Mouse (Mus musculus) embryonic facial prominence, embryonic 14.5 days (tissue): ENCODE results near the gene Cxcr4. TPM values are rescaled to one million over a fixed set of nuclear protein-coding genes. Genes with fewer than 3 reads are reported as not detected.
A peak's percentile ranks its signal among the peaks of the same experiment; 100 is the strongest.

Source experiments
- ATAC-seq: fragments of 200-750 bp; cut with Nextera tagmentation; 2 replicates; pipeline ENCODE4 v1.8.0; 2017; ENCODE audit warnings: low read depth, moderate number of reproducible peaks, moderate TSS enrichment
- DNase-seq: peaks from one replicate; pipeline ENCODE4 v3.0.0-alpha.2; 2015; ENCODE audit warnings: low spot score
- H3K27ac ChIP-seq: fragments of 300-500 bp; sonication (generic); replicated peaks from 2 replicates; pipeline ENCODE4 v1.5.1; 2014; ENCODE audit warnings: low read depth, mild to moderate bottlenecking, low read length, moderate library complexity
- H3K27me3 ChIP-seq: fragments of 300-500 bp; sonication (generic); replicated peaks from 2 replicates; pipeline ENCODE4 v1.6.1; 2014; ENCODE audit warnings: low read length; ENCODE audit not compliant: control insufficient read depth, insufficient read depth
- H3K36me3 ChIP-seq: fragments of 300-500 bp; sonication (generic); 2 replicates; pipeline ENCODE4 v1.6.1; 2014; ENCODE audit warnings: low read length, mixed read lengths; ENCODE audit not compliant: control insufficient read depth, insufficient read depth
- H3K4me1 ChIP-seq: fragments of 300-500 bp; sonication (generic); 2 replicates; pipeline ENCODE4 v1.6.1; 2014; ENCODE audit warnings: antibody characterized with exemption, low read length; ENCODE audit not compliant: control insufficient read depth, insufficient read depth
- H3K4me2 ChIP-seq: fragments of 300-500 bp; sonication (generic); 2 replicates; pipeline ENCODE4 v1.6.1; 2014; ENCODE audit warnings: low read depth, mild to moderate bottlenecking, low read length, moderate library complexity, mixed read lengths
- H3K4me3 ChIP-seq: fragments of 300-500 bp; sonication (generic); 2 replicates; pipeline ENCODE4 v1.5.1; 2014; ENCODE audit warnings: low read depth, mild to moderate bottlenecking, low read length
- H3K9ac ChIP-seq: fragments of 300-500 bp; sonication (generic); 2 replicates; pipeline ENCODE4 v1.6.1; 2014; ENCODE audit warnings: low read depth, mild to moderate bottlenecking, low read length, moderate library complexity, mixed read lengths
- H3K9me3 ChIP-seq: fragments of 300-500 bp; sonication (generic); 2 replicates; pipeline ENCODE4 v1.6.1; 2016; ENCODE audit warnings: low read length; ENCODE audit not compliant: control insufficient read depth
- WGBS: fragments of 180-500 bp; shearing (Covaris S2); extraction: QIAGEN DNeasy Blood & Tissue Kit; methylation state at CpG from one replicate; pipeline ENCODE4 v1.1.7; 2014; 5-methylcytosine and 5-hydroxymethylcytosine counted together
- polyA plus RNA-seq: library from polyadenylated mRNA; unstranded; fragments of >200 nt; fragmentation: Nextera tagmentation; extraction: Ambion mirVana; gene quantifications from 2 replicates; pipeline ENCODE4 v1.2.1, GENCODE M21; 2014

Cxcr4 gene
- polyA plus RNA-seq, 1 experiment from 2014 or later = 7.1 TPM

- Histone ChIP-seq H3K4me1 (no peaks in the 10 kb centered on the region), H3K9me3 (no peaks in the 10 kb centered on the region), H3K9ac (no peak overlapping the region), H3K27me3 (no peaks in the 10 kb centered on the region), H3K4me2 (no peak overlapping the region), H3K27ac (no peak overlapping the region), H3K36me3 (no peaks in the 10 kb centered on the region), H3K4me3 (no peak overlapping the region)
- no peak for DNase-seq
- WGBS = 83% methylated on average over 8 of the region's 8 CpGs
- ATAC-seq = no peak
These were observed 10.7 kb upstream of the Cxcr4 start for GRCm38 (mm10) chr1:128602688-128603385.

- WGBS = 74% methylated on average over 5 of the region's 5 CpGs
- Histone ChIP-seq H3K36me3 (no peaks in the 10 kb centered on the region), H3K4me1 (no peaks in the 10 kb centered on the region), H3K4me2 (no peak overlapping the region), H3K27ac (no peak overlapping the region), H3K9ac (no peak overlapping the region), H3K27me3 (no peaks in the 10 kb centered on the region), H3K4me3 (no peak overlapping the region), H3K9me3 (no peaks in the 10 kb centered on the region)
- ATAC-seq (no peak), DNase-seq (no peak)
These were observed 10.1 kb upstream of the Cxcr4 start for GRCm38 (mm10) chr1:128602018-128602687.

DNA sequence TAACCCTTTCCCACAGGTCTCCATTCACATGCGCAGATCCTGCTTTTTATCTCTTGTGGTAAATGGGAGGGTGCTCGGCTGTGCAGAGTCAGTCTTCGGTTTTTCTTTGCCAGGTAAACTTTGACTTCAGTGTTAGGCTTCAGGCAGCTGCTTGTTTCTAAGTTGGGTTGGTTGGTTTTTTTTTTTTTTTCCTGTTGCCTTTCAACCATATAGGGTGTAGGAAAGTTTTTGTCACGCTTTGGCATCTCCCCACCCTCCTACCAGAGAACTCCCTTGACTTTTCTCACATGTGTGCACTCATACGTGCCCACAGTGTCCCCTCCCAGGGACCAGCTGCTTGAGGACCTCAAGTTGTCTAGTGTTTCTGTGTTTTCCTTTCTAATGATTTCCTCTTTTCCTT is 9.2 kb upstream of the Cxcr4 start:
- H3K4me3 ChIP-seq = no peak overlapping the region
- ATAC-seq (no peak), DNase-seq (no peak)
- WGBS = 63% methylated on average over 5 of the region's 5 CpGs
- H3K27me3 ChIP-seq = no peaks in the 10 kb centered on the region
- no peaks in the 10 kb centered on the region for H3K4me1 ChIP-seq
- no peaks in the 10 kb centered on the region for H3K36me3 ChIP-seq
- no peak overlapping the region for H3K27ac ChIP-seq
- H3K9me3 ChIP-seq = no peaks in the 10 kb centered on the region
- no peak overlapping the region for H3K4me2 ChIP-seq
- H3K9ac ChIP-seq = no peak overlapping the region

DNA sequence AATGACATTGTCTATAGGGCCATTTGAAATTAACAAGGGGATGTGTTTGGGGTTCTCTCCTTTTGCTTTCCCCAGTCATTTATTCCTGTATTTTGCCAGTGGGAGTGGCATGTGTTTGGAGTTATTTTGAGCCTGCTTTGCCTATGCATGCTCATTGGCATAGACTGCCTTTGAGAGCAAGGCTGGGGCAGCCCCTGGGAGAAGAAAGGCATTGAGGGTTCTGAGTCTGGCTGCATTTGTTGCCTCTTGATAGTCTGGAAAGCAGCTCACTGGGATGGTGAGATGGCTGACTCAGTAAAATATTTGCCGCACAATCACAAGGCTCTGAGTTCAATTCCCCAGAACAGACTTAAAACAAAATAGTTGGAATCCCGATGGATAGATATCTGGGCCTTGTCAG is 8.5 kb upstream of the Cxcr4 start:
- no peak overlapping the region for H3K9ac ChIP-seq
- DNase-seq (no peak), ATAC-seq (no peak)
- no peak overlapping the region for H3K27ac ChIP-seq
- no peaks in the 10 kb centered on the region for H3K9me3 ChIP-seq
- 92% methylated on average over 2 of the region's 2 CpGs for WGBS
- H3K36me3 ChIP-seq = no peaks in the 10 kb centered on the region
- H3K27me3 ChIP-seq = peaks cover 3% of the 10 kb centered on the region; the same call in 1 of the 2 replicates
- peaks cover 2% of the 10 kb centered on the region; the same call in 1 of the 2 replicates for H3K4me1 ChIP-seq
- H3K4me2 ChIP-seq = no peak overlapping the region
- no peak overlapping the region for H3K4me3 ChIP-seq

- Histone ChIP-seq H3K9ac (no peak overlapping the region), H3K4me3 (no peak overlapping the region), H3K36me3 (no peaks in the 10 kb centered on the region), H3K9me3 (no peaks in the 10 kb centered on the region), H3K4me2 (no peak overlapping the region), H3K27ac (no peak overlapping the region), H3K27me3 (peaks cover 15% of the 10 kb centered on the region), H3K4me1 (peaks cover 16% of the 10 kb centered on the region)
- no peak for ATAC-seq
- no peak for DNase-seq
- 54% methylated on average over 15 of the region's 15 CpGs for WGBS
These were observed 5.2 kb upstream of the Cxcr4 start for GRCm38 (mm10) chr1:128597209-128597782.

GRCm38 (mm10) chr1:128595528-128595927 is 3.4 kb upstream of the Cxcr4 start:
- Histone ChIP-seq H3K27me3 (peaks cover 30% of the 10 kb centered on the region), H3K9me3 (no peaks in the 10 kb centered on the region), H3K9ac (no peak overlapping the region), H3K27ac (no peak overlapping the region), H3K4me1 (peaks cover 20% of the 10 kb centered on the region), H3K4me2 (no peak overlapping the region), H3K36me3 (no peaks in the 10 kb centered on the region), H3K4me3 (no peak overlapping the region)
- 13% methylated on average over 6 of the region's 6 CpGs for WGBS
- DNase-seq (no peak), ATAC-seq (no peak)

- H3K4me2 ChIP-seq = peak overlapping the region; percentile 8; the same call in 1 of the 2 replicates
- no peak overlapping the region for H3K27ac ChIP-seq
These were observed 3.0 kb upstream of the Cxcr4 start for GRCm38 (mm10) chr1:128595105-128595420.

GRCm38 (mm10) chr1:128594353-128595104 is 2.4 kb upstream of the Cxcr4 start:
- 32% methylated on average over 12 of the region's 12 CpGs for WGBS
- Histone ChIP-seq H3K27me3 (peaks cover 31% of the 10 kb centered on the region), H3K36me3 (no peaks in the 10 kb centered on the region), H3K27ac (no peak overlapping the region), H3K4me1 (peaks cover 21% of the 10 kb centered on the region), H3K9ac (no peak overlapping the region), H3K4me3 (no peak overlapping the region), H3K9me3 (no peaks in the 10 kb centered on the region), H3K4me2 (peak overlapping the region; percentile 8; the same call in 1 of the 2 replicates)
- peak; percentile 37 for DNase-seq
- no peak for ATAC-seq

More at GRCm38 (mm10) chr1:128595105-128595420, 3.0 kb upstream of the Cxcr4 start:
- WGBS = 23% methylated on average over 3 of the region's 3 CpGs
- Histone ChIP-seq H3K4me1 (peaks cover 21% of the 10 kb centered on the region), H3K9me3 (no peaks in the 10 kb centered on the region), H3K9ac (no peak overlapping the region), H3K36me3 (no peaks in the 10 kb centered on the region), H3K27me3 (peaks cover 30% of the 10 kb centered on the region), H3K4me3 (no peak overlapping the region)
- ATAC-seq (no peak), DNase-seq (no peak)
